Mouse (Mus musculus) G1E (cell line): ENCODE data around the gene Atrx. TPM values are rescaled to one million over a fixed set of nuclear protein-coding genes. Genes with fewer than 3 reads are reported as not detected.

Source experiments
- ATAC-seq: 2 replicates; pipeline ENCODE4 v1.8.0; 2016; ENCODE audit warnings: mild to moderate bottlenecking; ENCODE audit not compliant: insufficient number of reproducible peaks, poor library complexity, low FRiP score, severe bottlenecking; ENCODE audit errors: extremely low read depth
- DNase-seq: peaks from one replicate; pipeline ENCODE4 v3.0.0; 2012; ENCODE audit warnings: low spot score
- H3K27me3 ChIP-seq: 2 replicates; pipeline ENCODE4 v1.6.1; 2012; ENCODE audit warnings: mild to moderate bottlenecking, low read length, inconsistent platforms; ENCODE audit not compliant: insufficient read depth
- H3K36me3 ChIP-seq: replicated peaks from 2 replicates; pipeline ENCODE3; 2012; ENCODE audit warnings: mild to moderate bottlenecking, inconsistent platforms
- H3K4me1 ChIP-seq: 2 replicates; pipeline ENCODE4 v1.6.1; 2012; ENCODE audit warnings: low read depth, low read length, inconsistent platforms, mixed read lengths; ENCODE audit not compliant: insufficient read depth
- H3K4me3 ChIP-seq: 2 replicates; pipeline ENCODE4 v1.5.1; 2012; ENCODE audit warnings: low read depth, mild to moderate bottlenecking, inconsistent platforms, low read length, moderate library complexity, mixed read lengths
- H3K9me3 ChIP-seq: replicated peaks from 2 replicates; pipeline ENCODE4 v1.6.1; 2012; ENCODE audit warnings: inconsistent platforms
- CTCF ChIP-seq: IDR thresholded peaks from 2 replicates; pipeline ENCODE4 v1.5.1; 2012; ENCODE audit warnings: low read depth, low read length, inconsistent platforms, mixed read lengths
- GATA1 ChIP-seq: IDR thresholded peaks from 2 replicates; pipeline ENCODE4 v1.6.1; 2012; ENCODE audit warnings: borderline replicate concordance, low read length, inconsistent platforms, mixed read lengths
- GATA2 ChIP-seq: IDR thresholded peaks from 2 replicates; pipeline ENCODE4 v1.6.1; 2012; ENCODE audit warnings: low read depth, low read length, inconsistent platforms, borderline replicate concordance
- POLR2AphosphoS5 ChIP-seq: IDR thresholded peaks from 2 replicates; pipeline ENCODE4 v1.6.1; 2012; ENCODE audit warnings: low read depth, low read length, inconsistent platforms; ENCODE audit not compliant: insufficient replicate concordance
- TAL1 ChIP-seq: conservative IDR thresholded peaks from 2 replicates; pipeline ENCODE4 v1.6.1; 2012; ENCODE audit warnings: low read depth, low read length, inconsistent platforms, mixed read lengths
- polyA plus RNA-seq: library from polyadenylated mRNA; stranded (reverse); fragments of >175 nt; gene quantifications from 2 replicates; pipeline ENCODE4 v1.2.3, GENCODE M21; 2012
- total RNA-seq, 2 experiments: library from RNA; stranded (forward) in 1 of 2; stranded (reverse) in 1 of 2; fragments of 200-1000 nt in 1 of 2; fragments of >200 nt in 1 of 2; fragmentation: Nextera tagmentation in 1 of 2; gene quantifications; 2 replicates each; pipeline ENCODE4 v1.2.3; 2014 to 2017

Gene Atrx
- total and polyA plus RNA-seq, 3 experiments = 32.6 to 302 (median 269) TPM

GRCm38 (mm10) chrX:105765005-105765706 is 164.0 kb downstream of the Atrx start:
- TF ChIP-seq GATA1 (no peak), TAL1 (no peak), GATA2 (no peak)
- H3K4me3 ChIP-seq = no peak overlapping the region
- peaks cover 6% of the 10 kb centered on the region; the same call in 1 of the 2 replicates for H3K27me3 ChIP-seq
- H3K9me3 ChIP-seq = no peaks in the 10 kb centered on the region
- no peak for DNase-seq
- no peaks in the 10 kb centered on the region for H3K4me1 ChIP-seq
- no peaks in the 10 kb centered on the region for H3K36me3 ChIP-seq
- ATAC-seq = no peak

DNA sequence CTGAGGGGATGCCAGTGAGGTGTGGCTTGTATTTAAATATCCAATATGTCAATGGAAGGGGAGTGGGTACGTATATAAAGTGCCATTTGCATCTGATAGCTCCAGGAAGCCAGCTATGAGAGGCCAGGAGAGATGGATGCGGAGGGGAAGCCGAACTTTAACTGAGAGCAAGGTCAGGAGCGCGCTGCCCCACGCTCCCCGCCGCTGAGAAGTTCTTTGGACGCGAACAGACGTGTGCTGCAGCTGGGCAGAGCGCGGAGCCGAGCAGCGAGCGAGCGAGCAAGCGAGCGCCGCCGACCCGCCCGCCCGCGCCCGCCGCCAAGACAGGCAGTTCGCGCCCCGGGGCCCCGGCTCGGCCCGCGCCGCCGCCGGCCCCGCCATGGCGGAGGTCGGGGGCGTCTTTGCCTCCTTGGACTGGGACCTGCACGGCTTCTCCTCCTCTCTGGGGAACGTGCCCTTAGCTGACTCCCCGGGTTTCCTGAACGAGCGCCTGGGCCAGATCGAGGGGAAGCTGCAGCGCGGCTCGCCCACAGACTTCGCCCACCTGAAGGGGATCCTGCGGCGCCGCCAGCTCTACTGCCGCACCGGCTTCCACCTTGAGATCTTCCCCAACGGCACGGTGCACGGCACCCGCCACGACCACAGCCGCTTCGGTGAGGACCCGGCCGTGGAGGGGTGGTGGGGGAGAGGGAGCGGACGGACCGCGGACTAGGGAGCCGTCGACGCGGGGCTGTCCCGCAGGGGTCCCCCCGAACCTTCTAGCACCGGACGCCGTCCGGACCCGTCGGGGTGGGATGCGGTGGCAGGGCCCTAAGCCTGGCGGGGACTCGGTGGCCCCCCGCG is 164.8 kb downstream of the Atrx start, which contains the start of gene Fgf16:
Fgf16 (plus strand) TSS at position 118 of the 843 bp plus-strand sequence.
- Histone ChIP-seq H3K27me3 (peaks cover 6% of the 10 kb centered on the region; the same call in 1 of the 2 replicates), H3K4me1 (no peaks in the 10 kb centered on the region), H3K36me3 (no peaks in the 10 kb centered on the region), H3K9me3 (no peaks in the 10 kb centered on the region), H3K4me3 (no peak within 1 kb of the TSS)
- TF ChIP-seq TAL1 (no peak), GATA1 (no peak), GATA2 (no peak), POLR2AphosphoS5 (no peak), CTCF (no peak)
- DNase-seq = no peak
- ATAC-seq = no peak

- H3K4me1 ChIP-seq = no peaks in the 10 kb centered on the region
- H3K27me3 ChIP-seq = peaks cover 6% of the 10 kb centered on the region; the same call in 1 of the 2 replicates
- H3K36me3 ChIP-seq = no peaks in the 10 kb centered on the region
- TF ChIP-seq CTCF (no peak), GATA2 (no peak), GATA1 (no peak), POLR2AphosphoS5 (no peak), TAL1 (no peak)
- H3K4me3 ChIP-seq = no peak overlapping the region
- DNase-seq (no peak), ATAC-seq (no peak)
- no peaks in the 10 kb centered on the region for H3K9me3 ChIP-seq
Measured at GRCm38 (mm10) chrX:105763612-105764011, 165.6 kb downstream of the Atrx start.

- peaks cover 6% of the 10 kb centered on the region; the same call in 1 of the 2 replicates for H3K27me3 ChIP-seq
- no peak for DNase-seq
- TF ChIP-seq GATA2 (no peak), POLR2AphosphoS5 (no peak), GATA1 (no peak), TAL1 (no peak), CTCF (no peak)
- ATAC-seq = no peak
- no peaks in the 10 kb centered on the region for H3K4me1 ChIP-seq
- H3K4me3 ChIP-seq = no peak overlapping the region
- H3K36me3 ChIP-seq = no peaks in the 10 kb centered on the region
- no peaks in the 10 kb centered on the region for H3K9me3 ChIP-seq
Measured at GRCm38 (mm10) chrX:105762847-105763527, 166.2 kb downstream of the Atrx start.

Other genes starting within 250 kb of the Atrx start
- not detected in 2 replicates for gene Fgf16, start 165.1 kb downstream of the Atrx start, total RNA-seq (2014; fragmentation: Nextera tagmentation)
- gene Fgf16, start 165.1 kb downstream of the Atrx start, total RNA-seq (2017) = not detected in 2 replicates
- gene Fgf16, start 165.1 kb downstream of the Atrx start, polyA plus RNA-seq = not detected in 2 replicates
- gene Magt1, start 82.5 kb upstream of the Atrx start, total RNA-seq (2014; fragmentation: Nextera tagmentation) = 53.4 and 58.1 TPM in 2 replicates
- 71.6 and 75.9 TPM in 2 replicates for gene Magt1, start 82.5 kb upstream of the Atrx start, total RNA-seq (2017)
- 3.3 and 3.4 TPM in 2 replicates for gene Magt1, start 82.5 kb upstream of the Atrx start, polyA plus RNA-seq
- 53.8 and 103 TPM in 2 replicates for gene Cox7b, start 86.3 kb upstream of the Atrx start, total RNA-seq (2014; fragmentation: Nextera tagmentation)
- gene Cox7b, start 86.3 kb upstream of the Atrx start, total RNA-seq (2017) = 513 and 603 TPM in 2 replicates
- gene Cox7b, start 86.3 kb upstream of the Atrx start, polyA plus RNA-seq = 12.7 and 16.1 TPM in 2 replicates
- gene Atp7a, start 97.9 kb upstream of the Atrx start, total RNA-seq (2014; fragmentation: Nextera tagmentation) = 36.4 and 49.7 TPM in 2 replicates
- 15.5 and 20.3 TPM in 2 replicates for gene Atp7a, start 97.9 kb upstream of the Atrx start, total RNA-seq (2017)
- 0.74 and 1.1 TPM in 2 replicates for gene Atp7a, start 97.9 kb upstream of the Atrx start, polyA plus RNA-seq
- not detected in 2 replicates for gene Tlr13, start 213.8 kb upstream of the Atrx start, total RNA-seq (2014; fragmentation: Nextera tagmentation)
- gene Tlr13, start 213.8 kb upstream of the Atrx start, total RNA-seq (2017) = 0.06 and 0.11 TPM in 2 replicates
- not detected in 2 replicates for gene Tlr13, start 213.8 kb upstream of the Atrx start, polyA plus RNA-seq